Comparison of ENCODE assay signal across 25 mouse cellular contexts in genomic region chr6:51890356-51890755, GRCm38 (mm10).
DNase-seq lines count a peak whose midpoint lies in the region; ATAC-seq and TF ChIP-seq lines count a peak whose summit lies in the region.
"Had no signal": no experiment of that assay in that cellular context is flagged by ENCODE, and none has a peak within 500 bp of the region (broad histone marks: within the 10 kb centered on the region; RNA-seq: fewer than 3 reads in every experiment).

No protein-coding gene starts in this region.

- TF ChIP-seq CTCF in heart, adult 2 months (IDR thresholded peaks at IDR 0.05) = no peak
- no peak for TF ChIP-seq CTCF in kidney, postnatal 0 days (IDR thresholded peaks at IDR 0.05; ENCODE audit: low read depth)
- TF ChIP-seq CTCF in cerebellum, adult 2 months (IDR thresholded peaks at IDR 0.05; ENCODE audit: borderline replicate concordance, insufficient read depth, low read depth, low read length) = no peak

- peak overlapping the region; percentile 48 for H3K27ac ChIP-seq in heart, embryonic 13.5 days (replicated peaks)
- H3K27ac ChIP-seq in heart, adult 2 months = no peak overlapping the region
- H3K27ac ChIP-seq in kidney, postnatal 0 days = no peak overlapping the region
- peak overlapping the region; percentile 42 for H3K27ac ChIP-seq in stomach, embryonic 15.5 days
- no peak overlapping the region for H3K27ac ChIP-seq in cerebellum, adult 2 months (ENCODE audit: insufficient read depth, low read length)
- H3K27ac ChIP-seq: hindbrain, embryonic 15.5 days; limb, embryonic 12.5 days; liver, embryonic 12.5 days; midbrain, embryonic 13.5 days had no signal

- H3K4me2 ChIP-seq in heart, embryonic 13.5 days = no peak overlapping the region
- H3K4me2 ChIP-seq in kidney, postnatal 0 days (ENCODE audit: low read length) = no peak overlapping the region
- peak overlapping the region; percentile 9; the same call in 1 of the 2 replicates for H3K4me2 ChIP-seq in stomach, embryonic 15.5 days
- H3K4me2 ChIP-seq: hindbrain, embryonic 15.5 days; limb, embryonic 12.5 days; liver, embryonic 12.5 days; midbrain, embryonic 13.5 days had no signal

- TF ChIP-seq EP300 in heart, adult 2 months (IDR thresholded peaks at IDR 0.05; ENCODE audit: insufficient read depth, low read depth, low read length) = no peak

- no peaks in the 10 kb centered on the region for H3K79me2 ChIP-seq in heart, adult 2 months (replicated peaks; ENCODE audit: control insufficient read depth, insufficient read depth, low read length)

- H3K4me1 ChIP-seq in heart, embryonic 13.5 days = peaks cover 37% of the 10 kb centered on the region
- H3K4me1 ChIP-seq in heart, adult 2 months (ENCODE audit: control insufficient read depth, insufficient read depth, low read length) = no peaks in the 10 kb centered on the region
- H3K4me1 ChIP-seq in kidney, postnatal 0 days (replicated peaks; ENCODE audit: insufficient read depth, low read length) = peaks cover 7% of the 10 kb centered on the region; the same call in 1 of the 2 replicates
- peaks cover 19% of the 10 kb centered on the region for H3K4me1 ChIP-seq in stomach, embryonic 15.5 days
- no peaks in the 10 kb centered on the region for H3K4me1 ChIP-seq in cerebellum, adult 2 months (ENCODE audit: control insufficient read depth, insufficient read depth, low read length)
- H3K4me1 ChIP-seq: liver, embryonic 12.5 days; midbrain, embryonic 13.5 days had no signal

- 66% methylated on average over 5 of the region's 5 CpGs for WGBS in heart, embryonic 13.5 days
- 73% methylated on average over 5 of the region's 5 CpGs for WGBS in heart, adult 2 months
- 55% methylated on average over 5 of the region's 5 CpGs for WGBS in kidney, postnatal 0 days
- 36% methylated on average over 5 of the region's 5 CpGs for WGBS in stomach, embryonic 15.5 days
- WGBS in cerebellum, adult 2 months = 93% methylated on average over 5 of the region's 5 CpGs

- H3K9me3 ChIP-seq in heart, embryonic 13.5 days = no peaks in the 10 kb centered on the region
- H3K9me3 ChIP-seq in kidney, postnatal 0 days (replicated peaks; ENCODE audit: low read length) = no peaks in the 10 kb centered on the region
- no peaks in the 10 kb centered on the region for H3K9me3 ChIP-seq in stomach, embryonic 15.5 days
- H3K9me3 ChIP-seq: hindbrain, embryonic 15.5 days; limb, embryonic 12.5 days; liver, embryonic 12.5 days; megakaryocyte, embryonic 14.5 days; midbrain, embryonic 13.5 days had no signal

- no peak for TF ChIP-seq POLR2A in heart, adult 2 months (IDR thresholded peaks at IDR 0.05; ENCODE audit: insufficient read depth, low read depth, low read length)
- TF ChIP-seq POLR2A in cerebellum, adult 2 months (IDR thresholded peaks at IDR 0.05; ENCODE audit: borderline replicate concordance, insufficient read depth, low read length) = no peak

- H3K4me3 ChIP-seq in heart, embryonic 13.5 days = no peak overlapping the region
- H3K4me3 ChIP-seq in heart, adult 2 months = no peak overlapping the region
- no peak overlapping the region for H3K4me3 ChIP-seq in kidney, postnatal 0 days (replicated peaks; ENCODE audit: low read depth, low read length)
- H3K4me3 ChIP-seq in stomach, embryonic 15.5 days (replicated peaks) = no peak overlapping the region
- H3K4me3 ChIP-seq in cerebellum, adult 2 months (replicated peaks; ENCODE audit: insufficient read depth, low read depth, low read length) = no peak overlapping the region
- H3K4me3 ChIP-seq: hindbrain, embryonic 15.5 days; limb, embryonic 12.5 days; liver, embryonic 12.5 days; megakaryocyte, embryonic 14.5 days; midbrain, embryonic 13.5 days had no signal

- H3K27me3 ChIP-seq in heart, embryonic 13.5 days (replicated peaks) = no peaks in the 10 kb centered on the region
- H3K27me3 ChIP-seq in heart, adult 2 months (ENCODE audit: control insufficient read depth, insufficient read depth, low read length) = no peaks in the 10 kb centered on the region
- H3K27me3 ChIP-seq in kidney, postnatal 0 days (ENCODE audit: insufficient read depth, low read length) = no peaks in the 10 kb centered on the region
- H3K27me3 ChIP-seq in stomach, embryonic 15.5 days (replicated peaks) = no peaks in the 10 kb centered on the region
- H3K27me3 ChIP-seq in cerebellum, adult 2 months (ENCODE audit: control insufficient read depth, insufficient read depth, low read length) = no peaks in the 10 kb centered on the region
- H3K27me3 ChIP-seq: hindbrain, embryonic 15.5 days; liver, embryonic 12.5 days; megakaryocyte, embryonic 14.5 days had no signal

- ATAC-seq in heart, embryonic 13.5 days (ENCODE audit: extremely low read depth, insufficient number of reproducible peaks, low FRiP score, low TSS enrichment) = no peak
- no peak for ATAC-seq in kidney, postnatal 0 days (replicated peaks; ENCODE audit: low FRiP score, low read depth)
- no peak for ATAC-seq in stomach, embryonic 15.5 days (ENCODE audit: insufficient read depth, low FRiP score, low read depth)
- ATAC-seq: CD4-positive, CD25-positive, alpha-beta regulatory T cell, adult 4 months; forebrain, postnatal 0 days; liver, embryonic 12.5 days; midbrain, embryonic 13.5 days had no signal

- H3K36me3 ChIP-seq in heart, embryonic 13.5 days = no peaks in the 10 kb centered on the region
- peaks cover 3% of the 10 kb centered on the region; the same call in 1 of the 2 replicates for H3K36me3 ChIP-seq in heart, adult 2 months (ENCODE audit: control insufficient read depth, insufficient read depth, low read length)
- no peaks in the 10 kb centered on the region for H3K36me3 ChIP-seq in kidney, postnatal 0 days (ENCODE audit: insufficient read depth, low read length)
- H3K36me3 ChIP-seq in stomach, embryonic 15.5 days = no peaks in the 10 kb centered on the region
- H3K36me3 ChIP-seq: hindbrain, embryonic 15.5 days; limb, embryonic 12.5 days; liver, embryonic 12.5 days; midbrain, embryonic 13.5 days had no signal

- DNase-seq in heart, adult 2 months = no peak
- peak; percentile 75 for DNase-seq in kidney, postnatal 0 days (ENCODE audit: low spot score)
- DNase-seq in kidney, postnatal 10 days = no peak
- DNase-seq in 416B (ENCODE audit: low read depth) = peak; percentile 35
- no peak for DNase-seq in cerebellum, adult 2 months
- DNase-seq: adrenal gland, postnatal 25 days; cerebellum, adult 9-11 months; forebrain, postnatal 0 days; gastrocnemius, postnatal 14 days; heart, adult 11 months; kidney, adult 18-20 months; kidney, postnatal 36 days; lung, postnatal 14 days; right cerebral cortex, postnatal 25 days; spleen, adult 18-20 months; thymus, adult 18-20 months; thymus, postnatal 36 days had no signal

- intact Hi-C loops in heart, adult 2 months (cut with DNase I) = no loop called here

- H3K9ac ChIP-seq in heart, embryonic 13.5 days = no peak overlapping the region
- no peak overlapping the region for H3K9ac ChIP-seq in heart, adult 2 months (ENCODE audit: low read depth, low read length)
- no peak overlapping the region for H3K9ac ChIP-seq in kidney, postnatal 0 days (ENCODE audit: low read depth, low read length)
- H3K9ac ChIP-seq in stomach, embryonic 15.5 days = no peak overlapping the region
- H3K9ac ChIP-seq: forebrain, postnatal 0 days; hindbrain, embryonic 15.5 days; limb, embryonic 12.5 days; liver, embryonic 12.5 days; midbrain, embryonic 13.5 days had no signal

Comparison
In these comparisons a context has a peak if more than half of its experiments do, and no peak if none do; other contexts are left out.
1. H3K27ac ChIP-seq: peak in heart, embryonic 13.5 days (single experiment) and stomach, embryonic 15.5 days (single experiment); none in heart, adult 2 months (single experiment), kidney, postnatal 0 days (single experiment) and cerebellum, adult 2 months (single experiment).
2. DNase-seq: peak in kidney, postnatal 0 days (single experiment) and 416B (single experiment); none in heart, adult 2 months (0 of 2), kidney, postnatal 10 days (single experiment) and cerebellum, adult 2 months (0 of 2).